Mouse (Mus musculus): ENCODE measurements around the gene Gm49358.

- TF ChIP-seq TAL1 (IDR thresholded peaks at IDR 0.05; ENCODE audit: low read length) (no peak), GATA1 (IDR thresholded peaks at IDR 0.05; ENCODE audit: low read length) (no peak)
Observed at GRCm38 (mm10) chr10:86771701-86772100, 7.9 kb downstream of the Gm49358 start.

All from erythroblast, embryonic 14.5 days (primary cell).